Mouse (Mus musculus): ENCODE measurements around the gene Hist1h2bf. TPM values are rescaled to one million over a fixed set of nuclear protein-coding genes. Genes with fewer than 3 reads are reported as not detected.

Hist1h2bf gene
- total and polyA plus RNA-seq, 3 experiments: 2.2 to 1,093 TPM; not detected in 1

DNA sequence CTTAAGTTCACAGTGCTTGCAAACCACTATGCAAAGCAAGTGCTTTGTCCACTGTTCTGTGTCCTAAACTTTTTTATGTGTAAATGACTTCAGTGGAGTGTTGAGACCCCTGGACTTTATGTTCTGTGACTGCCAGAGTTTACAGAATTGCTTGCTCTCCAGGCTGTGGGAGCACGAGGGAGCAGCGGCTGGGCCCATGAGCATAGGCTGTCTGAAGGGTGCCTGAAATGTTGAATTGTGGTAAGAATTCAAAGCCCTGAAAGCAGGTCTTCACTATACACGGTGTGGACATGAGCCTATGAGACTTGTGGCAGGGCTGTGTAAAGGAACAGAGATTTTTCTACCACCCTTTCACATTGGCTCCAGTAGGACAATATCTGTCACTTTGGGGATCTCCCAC lies 37.6 kb upstream of the Hist1h2bf start:
- Histone ChIP-seq H3K27me3 (ENCODE audit: control insufficient read depth in 1 of 2, insufficient read depth in 2 of 2, low read length in 2 of 2) (no peaks in the 10 kb centered on the region), H3K36me3 (ENCODE audit: control insufficient read depth in 1 of 2, insufficient read depth in 2 of 2, low read length in 2 of 2) (peaks cover 0 to 12% of the 10 kb centered on the region in 2 experiments; a peak in 2 of 4 replicates), H3K79me2 (ENCODE audit: control insufficient read depth, insufficient read depth, low read length, poor library complexity) (no peaks in the 10 kb centered on the region), H3K4me3 (ENCODE audit: control insufficient read depth in 1 of 2, insufficient read depth in 1 of 2, low read depth in 2 of 2, low read length in 2 of 2) (no peak overlapping the region), H3K9me3 (replicated peaks; ENCODE audit: insufficient read depth, low read length) (no peaks in the 10 kb centered on the region), H3K27ac (ENCODE audit: control insufficient read depth, low read depth, low read length) (no peak overlapping the region), H3K4me1 (ENCODE audit: control insufficient read depth in 1 of 2, insufficient read depth in 2 of 2, low read length in 2 of 2) (peaks cover 0 to 8% of the 10 kb centered on the region in 2 experiments; a peak in 2 of 4 replicates), H3K9ac (ENCODE audit: control insufficient read depth, low read depth, low read length, poor library complexity, severe bottlenecking) (no peak overlapping the region)
- no peak for DNase-seq (ENCODE audit: low read depth, low spot score)
- no peak for TF ChIP-seq KAT2A (conservative IDR thresholded peaks at IDR 0.05; ENCODE audit: low read depth, low read length)
- TF ChIP-seq RCOR1 (IDR thresholded peaks at IDR 0.05; ENCODE audit: low read depth, low read length): no peak
- TF ChIP-seq USF1 (IDR thresholded peaks at IDR 0.05; ENCODE audit: low read depth, low read length): no peak
- TF ChIP-seq NELFE (IDR thresholded peaks at IDR 0.05; ENCODE audit: low read depth, low read length): no peak
- TF ChIP-seq EP300 (IDR thresholded peaks at IDR 0.05; ENCODE audit: low read depth in 1 of 2, low read length in 2 of 2): no peak
- TF ChIP-seq ETS1 (IDR thresholded peaks at IDR 0.05; ENCODE audit: low read depth, low read length): no peak
- no peak for TF ChIP-seq CHD1 (IDR thresholded peaks at IDR 0.05; ENCODE audit: low read depth, low read length)
- no peak for TF ChIP-seq CTCF (IDR thresholded peaks at IDR 0.05 in 2 of 3, conservative IDR thresholded peaks at IDR 0.05 in 1 of 3; ENCODE audit: control insufficient read depth in 1 of 3, insufficient read depth in 1 of 3, low read depth in 2 of 3, low read length in 3 of 3, poor library complexity in 1 of 3, severe bottlenecking in 1 of 3)
- no peak for TF ChIP-seq MYC (IDR thresholded peaks at IDR 0.05; ENCODE audit: low read depth, low read length)
- TF ChIP-seq ZMIZ1 (IDR thresholded peaks at IDR 0.05; ENCODE audit: low read depth, low read length): no peak
- TF ChIP-seq ZC3H11A (IDR thresholded peaks at IDR 0.05; ENCODE audit: low read depth, low read length): no peak
- TF ChIP-seq GABPA (IDR thresholded peaks at IDR 0.05; ENCODE audit: low read depth, low read length): no peak
- TF ChIP-seq POLR2A (IDR thresholded peaks at IDR 0.05; ENCODE audit: control insufficient read depth in 1 of 2, insufficient read depth in 1 of 2, low read depth in 1 of 2, low read length in 2 of 2, poor library complexity in 1 of 2): no peak
- no peak for TF ChIP-seq ZKSCAN1 (IDR thresholded peaks at IDR 0.05; ENCODE audit: low read depth, low read length)
- TF ChIP-seq MAFK (IDR thresholded peaks at IDR 0.05; ENCODE audit: borderline replicate concordance, low read depth, low read length): no peak
- no peak for TF ChIP-seq NRF1 (IDR thresholded peaks at IDR 0.05; ENCODE audit: insufficient read depth, low read depth, low read length, poor library complexity, severe bottlenecking)
- no peak for TF ChIP-seq TAL1 (IDR thresholded peaks at IDR 0.05; ENCODE audit: low read length)
- no peak for TF ChIP-seq TBP (IDR thresholded peaks at IDR 0.05; ENCODE audit: low read depth, low read length)
- TF ChIP-seq ELF1 (IDR thresholded peaks at IDR 0.05; ENCODE audit: low read depth, low read length): no peak
- no peak for TF ChIP-seq JUND (IDR thresholded peaks at IDR 0.05; ENCODE audit: low read depth, low read length)

DNA sequence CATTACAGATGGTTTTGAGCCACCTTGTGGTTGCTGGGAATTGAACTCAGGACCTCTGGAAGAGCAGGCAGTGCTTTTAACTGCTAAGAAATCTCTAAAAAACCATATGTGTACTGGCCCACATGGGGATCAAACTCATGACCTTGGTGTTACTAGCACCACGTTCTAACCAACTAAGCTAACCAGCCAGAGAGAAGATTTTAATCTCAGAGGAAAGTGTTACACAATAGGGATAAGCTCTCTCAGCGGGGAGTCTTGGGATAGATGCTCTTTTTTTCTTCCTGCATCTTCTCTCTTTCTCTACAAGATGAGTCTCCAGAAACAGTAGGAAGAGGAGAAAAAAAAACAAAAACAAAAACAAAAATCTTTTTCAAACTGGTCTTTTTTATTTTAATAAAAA lies 36.4 kb upstream of the Hist1h2bf start:
- no peak overlapping the region for H3K27ac ChIP-seq (ENCODE audit: control insufficient read depth, low read depth, low read length)
- peaks cover 0 to 8% of the 10 kb centered on the region in 2 experiments; a peak in 2 of 4 replicates for H3K4me1 ChIP-seq (ENCODE audit: control insufficient read depth in 1 of 2, insufficient read depth in 2 of 2, low read length in 2 of 2)
- H3K9me3 ChIP-seq (replicated peaks; ENCODE audit: insufficient read depth, low read length): no peaks in the 10 kb centered on the region
- no peak overlapping the region for H3K4me3 ChIP-seq (ENCODE audit: control insufficient read depth in 1 of 2, insufficient read depth in 1 of 2, low read depth in 2 of 2, low read length in 2 of 2)
- H3K79me2 ChIP-seq (ENCODE audit: control insufficient read depth, insufficient read depth, low read length, poor library complexity): no peaks in the 10 kb centered on the region
- no peaks in the 10 kb centered on the region for H3K27me3 ChIP-seq (ENCODE audit: control insufficient read depth in 1 of 2, insufficient read depth in 2 of 2, low read length in 2 of 2)
- H3K36me3 ChIP-seq (ENCODE audit: control insufficient read depth in 1 of 2, insufficient read depth in 2 of 2, low read length in 2 of 2): peaks cover 0 to 12% of the 10 kb centered on the region in 2 experiments; a peak in 2 of 4 replicates
- TF ChIP-seq NRF1 (IDR thresholded peaks at IDR 0.05; ENCODE audit: insufficient read depth, low read depth, low read length, poor library complexity, severe bottlenecking): no peak
- TF ChIP-seq TBP (IDR thresholded peaks at IDR 0.05; ENCODE audit: low read depth, low read length): peak; percentile 86
- no peak for TF ChIP-seq SIN3A (IDR thresholded peaks at IDR 0.05; ENCODE audit: low read length)
- TF ChIP-seq SMC3 (IDR thresholded peaks at IDR 0.05; ENCODE audit: low read depth, low read length): no peak
- no peak for TF ChIP-seq MAZ (IDR thresholded peaks at IDR 0.05; ENCODE audit: low read depth, low read length)
- no peak for DNase-seq (ENCODE audit: low read depth, low spot score)
- H3K9ac ChIP-seq (ENCODE audit: control insufficient read depth, low read depth, low read length, poor library complexity, severe bottlenecking): no peak overlapping the region

Measured in MEL (cell line).